Mouse (Mus musculus) kidney, adult 2 months (tissue): ENCODE results near the gene Ano6.

ENCODE experiments used
- CTCF ChIP-seq: fragments of 200-500 bp; conservative IDR thresholded peaks from 2 replicates; pipeline ENCODE4 v1.5.1; 2011; ENCODE audit warnings: low read depth, mild to moderate bottlenecking, control low read depth, low read length, moderate library complexity, mixed read lengths; ENCODE audit not compliant: insufficient read depth, insufficient read length
- POLR2A ChIP-seq: fragments of 200-500 bp; IDR thresholded peaks from one replicate; pipeline ENCODE4 v1.6.1; 2011; ENCODE audit warnings: low read depth, low read length, control low read depth

DNA sequence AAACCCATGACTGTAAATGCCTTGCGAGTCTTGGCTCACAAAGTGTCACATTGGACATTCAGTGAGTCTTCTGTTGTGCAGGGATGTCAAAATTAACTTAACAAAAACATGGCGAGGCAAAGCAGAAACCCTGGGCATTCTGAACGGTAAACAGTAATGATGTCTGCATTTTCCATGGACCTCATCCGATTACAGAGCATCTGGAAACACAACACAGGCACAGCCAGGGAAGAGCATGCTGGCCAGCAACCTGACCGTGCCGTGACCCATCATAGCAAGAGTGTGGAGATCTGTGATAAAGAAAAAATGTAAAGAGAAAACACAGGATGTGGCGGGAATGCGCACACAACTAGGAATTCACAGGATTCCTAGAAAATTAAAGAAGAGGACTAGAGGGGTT, 84.1 kb downstream of the Ano6 start:
- TF ChIP-seq CTCF = no peak
- no peak for TF ChIP-seq POLR2A
